Mouse (Mus musculus) gastrocnemius, postnatal 25 days (tissue): ENCODE measurements at regions not wholly inside any gene's neighbourhood (a gene's known extent, or its start where the extent isn't known, plus 50 kb on each side); places are given as distances from the start of the nearest gene placed in this dataset.

Experiments used
- DNase-seq: peaks from one replicate; pipeline ENCODE4 v3.0.0; 2022

- DNase-seq = no peak
Observed at GRCm38 (mm10) chr4:33594997-33595657, 285.0 kb downstream of the Rngtt start.

GRCm38 (mm10) chr4:33595763-33596162 is 285.7 kb downstream of the Rngtt start:
- DNase-seq = no peak

GRCm38 (mm10) chr4:33599966-33600365 is 289.9 kb downstream of the Rngtt start:
- DNase-seq = no peak

- DNase-seq = no peak
Observed at GRCm38 (mm10) chr4:33600805-33601204, 290.7 kb downstream of the Rngtt start.

- DNase-seq = no peak
Observed at GRCm38 (mm10) chr4:33604636-33605035, 294.5 kb downstream of the Rngtt start.

GRCm38 (mm10) chr4:33639821-33640575 is 284.4 kb upstream of the Cnr1 start:
- no peak for DNase-seq

GRCm38 (mm10) chr4:33640576-33641255 is 283.7 kb upstream of the Cnr1 start:
- peak; percentile 60 for DNase-seq

- no peak for DNase-seq
Observed at GRCm38 (mm10) chr4:33641883-33642282, 282.5 kb upstream of the Cnr1 start.

- no peak for DNase-seq
Observed at GRCm38 (mm10) chr4:33642526-33642925, 281.9 kb upstream of the Cnr1 start.

- no peak for DNase-seq
Observed at GRCm38 (mm10) chr4:33645217-33645616, 279.2 kb upstream of the Cnr1 start.

GRCm38 (mm10) chr4:33651292-33651691 is 273.1 kb upstream of the Cnr1 start:
- no peak for DNase-seq

- DNase-seq = no peak
Observed at GRCm38 (mm10) chr4:33659766-33660165, 264.6 kb upstream of the Cnr1 start.

GRCm38 (mm10) chr4:33660553-33660952 is 263.8 kb upstream of the Cnr1 start:
- DNase-seq = no peak

- no peak for DNase-seq
Observed at GRCm38 (mm10) chr4:33661862-33662261, 262.5 kb upstream of the Cnr1 start.

GRCm38 (mm10) chr4:33662965-33663364 is 261.4 kb upstream of the Cnr1 start:
- no peak for DNase-seq

- DNase-seq = no peak
Observed at GRCm38 (mm10) chr4:33663616-33664473, 260.5 kb upstream of the Cnr1 start.

GRCm38 (mm10) chr4:33664474-33664822 is 259.9 kb upstream of the Cnr1 start:
- no peak for DNase-seq

- DNase-seq = no peak
Observed at GRCm38 (mm10) chr4:33665250-33665873, 259.0 kb upstream of the Cnr1 start.

GRCm38 (mm10) chr4:33668431-33668830 is 256.0 kb upstream of the Cnr1 start:
- no peak for DNase-seq

GRCm38 (mm10) chr4:33675044-33675443 is 249.3 kb upstream of the Cnr1 start:
- no peak for DNase-seq

- DNase-seq = no peak
Observed at GRCm38 (mm10) chr4:33679351-33679750, 245.0 kb upstream of the Cnr1 start.

- no peak for DNase-seq
Observed at GRCm38 (mm10) chr4:33686135-33686534, 238.3 kb upstream of the Cnr1 start.
